Mouse (Mus musculus) neural tube, embryonic 13.5 days (tissue): ENCODE results near the gene C5ar2. TPM values are rescaled to one million over a fixed set of nuclear protein-coding genes. Genes with fewer than 3 reads are reported as not detected.

Source experiments
- ATAC-seq: fragments of 200-750 bp; cut with Nextera tagmentation; 2 replicates; pipeline ENCODE4 v1.8.0; 2017; ENCODE audit warnings: low read depth, mild to moderate bottlenecking, moderate TSS enrichment, moderate library complexity
- H3K27ac ChIP-seq: fragments of 300-500 bp; sonication (generic); replicated peaks from 2 replicates; pipeline ENCODE4 v1.5.1; 2015; ENCODE audit warnings: moderate library complexity, mild to moderate bottlenecking, inconsistent platforms
- H3K27me3 ChIP-seq: fragments of 300-500 bp; sonication (generic); 2 replicates; pipeline ENCODE4 v1.6.1; 2015; ENCODE audit warnings: mild to moderate bottlenecking, inconsistent platforms
- H3K36me3 ChIP-seq: fragments of 300-500 bp; sonication (generic); 2 replicates; pipeline ENCODE4 v1.6.1; 2015; ENCODE audit warnings: mild to moderate bottlenecking, inconsistent platforms
- H3K4me1 ChIP-seq: fragments of 300-500 bp; sonication (generic); replicated peaks from 2 replicates; pipeline ENCODE4 v1.6.1; 2015; ENCODE audit warnings: inconsistent platforms
- H3K4me2 ChIP-seq: fragments of 300-500 bp; sonication (generic); 2 replicates; pipeline ENCODE4 v1.6.1; 2015; ENCODE audit warnings: inconsistent platforms, mild to moderate bottlenecking, moderate library complexity
- H3K4me3 ChIP-seq: fragments of 300-500 bp; sonication (generic); 2 replicates; pipeline ENCODE4 v1.5.1; 2015; ENCODE audit warnings: mild to moderate bottlenecking, inconsistent platforms
- H3K9ac ChIP-seq: fragments of 300-500 bp; sonication (generic); 2 replicates; pipeline ENCODE4 v1.6.1; 2015; ENCODE audit warnings: moderate library complexity, mild to moderate bottlenecking, inconsistent platforms
- H3K9me3 ChIP-seq: fragments of 300-500 bp; sonication (generic); 2 replicates; pipeline ENCODE4 v1.6.1; 2016; ENCODE audit warnings: inconsistent platforms
- WGBS: fragments of 180-500 bp; shearing (Covaris S2); methylation state at CpG from one replicate; pipeline ENCODE4 v1.1.7; 2015; 5-methylcytosine and 5-hydroxymethylcytosine counted together
- polyA plus RNA-seq: library from polyadenylated mRNA; unstranded; fragments of >200 nt; fragmentation: Nextera tagmentation; extraction: Ambion mirVana; gene quantifications from 2 replicates; pipeline ENCODE4 v1.2.1, GENCODE M21; 2015

The C5ar2 gene
- polyA plus RNA-seq, 1 experiment from 2014 or later, result 0.15 TPM

- no peak overlapping the region for H3K9ac ChIP-seq
- H3K9me3 ChIP-seq, result no peaks in the 10 kb centered on the region
- no peak overlapping the region for H3K4me2 ChIP-seq
- H3K4me3 ChIP-seq, result no peak overlapping the region
- H3K36me3 ChIP-seq, result no peaks in the 10 kb centered on the region
- H3K27me3 ChIP-seq, result no peaks in the 10 kb centered on the region
- no peak overlapping the region for H3K27ac ChIP-seq
- no peaks in the 10 kb centered on the region for H3K4me1 ChIP-seq
- no peak for ATAC-seq
- WGBS, result 89% methylated on average over 5 of the region's 5 CpGs
These were observed 6.7 kb upstream of the C5ar2 start for GRCm38 (mm10) chr7:16250687-16251086.

GRCm38 (mm10) chr7:16245958-16246357, 2.0 kb upstream of the C5ar2 start:
- H3K9me3 ChIP-seq, result no peaks in the 10 kb centered on the region
- no peak overlapping the region for H3K27ac ChIP-seq
- no peak overlapping the region for H3K4me3 ChIP-seq
- WGBS, result 45% methylated on average over 2 of the region's 4 CpGs
- no peaks in the 10 kb centered on the region for H3K36me3 ChIP-seq
- no peak for ATAC-seq
- H3K9ac ChIP-seq, result no peak overlapping the region
- no peaks in the 10 kb centered on the region for H3K27me3 ChIP-seq
- no peak overlapping the region for H3K4me2 ChIP-seq
- H3K4me1 ChIP-seq, result no peaks in the 10 kb centered on the region

DNA sequence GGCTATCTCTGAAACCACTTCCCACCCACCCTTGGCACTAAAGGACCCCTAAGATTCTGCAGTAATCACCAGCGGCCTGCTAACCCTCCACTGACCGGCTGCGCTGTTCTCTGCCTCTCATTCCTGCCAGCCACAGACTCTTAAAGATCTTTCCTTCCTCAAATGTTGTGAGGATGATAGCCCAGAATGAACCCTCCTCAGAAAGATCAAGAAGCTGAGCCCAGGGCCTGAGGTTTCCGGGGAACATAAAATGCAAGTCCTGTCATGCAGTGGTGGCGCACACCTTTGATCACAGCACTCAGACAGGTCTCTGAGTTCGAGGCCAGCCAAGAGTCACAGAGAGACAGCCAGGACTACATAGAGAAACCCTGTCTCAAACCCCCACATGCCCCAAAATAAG, 1.8 kb downstream of the C5ar2 start:
- Histone ChIP-seq H3K9me3 (no peaks in the 10 kb centered on the region), H3K4me1 (no peaks in the 10 kb centered on the region), H3K27ac (no peak overlapping the region), H3K4me3 (no peak overlapping the region), H3K27me3 (no peaks in the 10 kb centered on the region), H3K9ac (no peak overlapping the region), H3K4me2 (no peak overlapping the region), H3K36me3 (no peaks in the 10 kb centered on the region)
- ATAC-seq, result no peak
- 91% methylated on average over 6 of the region's 6 CpGs for WGBS

- no peaks in the 10 kb centered on the region for H3K27me3 ChIP-seq
- WGBS, result 60% methylated on average over 11 of the region's 11 CpGs
These were observed 2.2 kb downstream of the C5ar2 start for GRCm38 (mm10) chr7:16241787-16242186.

GRCm38 (mm10) chr7:16240978-16241303, 3.0 kb downstream of the C5ar2 start:
- Histone ChIP-seq H3K27ac (no peak overlapping the region), H3K4me3 (no peak overlapping the region), H3K9me3 (no peaks in the 10 kb centered on the region), H3K4me2 (no peak overlapping the region), H3K36me3 (no peaks in the 10 kb centered on the region), H3K4me1 (no peaks in the 10 kb centered on the region), H3K27me3 (no peaks in the 10 kb centered on the region), H3K9ac (no peak overlapping the region)
- no peak for ATAC-seq
- 94% methylated on average over 1 of the region's 1 CpGs for WGBS

More at GRCm38 (mm10) chr7:16241787-16242186, 2.2 kb downstream of the C5ar2 start:
- no peak for ATAC-seq
- Histone ChIP-seq H3K27ac (no peak overlapping the region), H3K4me3 (no peak overlapping the region), H3K4me1 (no peaks in the 10 kb centered on the region), H3K4me2 (no peak overlapping the region), H3K9me3 (no peaks in the 10 kb centered on the region), H3K36me3 (no peaks in the 10 kb centered on the region), H3K9ac (no peak overlapping the region)

GRCm38 (mm10) chr7:16240281-16240977, 3.5 kb downstream of the C5ar2 start:
- Histone ChIP-seq H3K9ac (no peak overlapping the region), H3K27ac (no peak overlapping the region), H3K36me3 (no peaks in the 10 kb centered on the region), H3K27me3 (no peaks in the 10 kb centered on the region), H3K4me1 (no peaks in the 10 kb centered on the region), H3K4me2 (no peak overlapping the region), H3K9me3 (no peaks in the 10 kb centered on the region), H3K4me3 (no peak overlapping the region)
- ATAC-seq, result no peak
- 85% methylated on average over 7 of the region's 7 CpGs for WGBS

GRCm38 (mm10) chr7:16239554-16239997, 4.4 kb downstream of the C5ar2 start:
- H3K27ac ChIP-seq, result no peak overlapping the region
- H3K36me3 ChIP-seq, result no peaks in the 10 kb centered on the region
- no peaks in the 10 kb centered on the region for H3K27me3 ChIP-seq
- H3K4me1 ChIP-seq, result no peaks in the 10 kb centered on the region
- no peak overlapping the region for H3K9ac ChIP-seq
- no peaks in the 10 kb centered on the region for H3K9me3 ChIP-seq
- ATAC-seq, result no peak
- H3K4me3 ChIP-seq, result no peak overlapping the region
- WGBS, result 53% methylated on average over 9 of the region's 9 CpGs
- H3K4me2 ChIP-seq, result no peak overlapping the region

GRCm38 (mm10) chr7:16229869-16230268, 14.1 kb downstream of the C5ar2 start:
- no peaks in the 10 kb centered on the region for H3K36me3 ChIP-seq
- no peaks in the 10 kb centered on the region for H3K4me1 ChIP-seq
- H3K4me2 ChIP-seq, result no peak overlapping the region
- H3K9ac ChIP-seq, result no peak overlapping the region
- ATAC-seq, result no peak
- no peak overlapping the region for H3K27ac ChIP-seq
- 55% methylated on average over 5 of the region's 5 CpGs for WGBS
- H3K27me3 ChIP-seq, result no peaks in the 10 kb centered on the region
- no peaks in the 10 kb centered on the region for H3K9me3 ChIP-seq
- no peak overlapping the region for H3K4me3 ChIP-seq

- Histone ChIP-seq H3K27ac (peak within 1 kb of the TSS; percentile 78), H3K36me3 (peaks cover 19% of the 10 kb centered on the region), H3K4me3 (peak within 1 kb of the TSS; percentile 58), H3K4me1 (peaks cover 12% of the 10 kb centered on the region), H3K9ac (peak within 1 kb of the TSS; percentile 79), H3K4me2 (peak within 1 kb of the TSS; percentile 86), H3K9me3 (no peaks in the 10 kb centered on the region), H3K27me3 (no peaks in the 10 kb centered on the region)
- 1% methylated on average over 34 of the region's 34 CpGs for WGBS
- ATAC-seq, result peak; percentile 96
These were observed 22.2 kb downstream of the C5ar2 start, which contains the start of gene Dhx34 for GRCm38 (mm10) chr7:16221582-16222272. Gene Dhx34, minus strand, starts transcription at chr7:16222037.

GRCm38 (mm10) chr7:16213986-16214385, 30.0 kb downstream of the C5ar2 start:
- Histone ChIP-seq H3K4me2 (no peak overlapping the region), H3K4me3 (no peak overlapping the region), H3K36me3 (peaks cover 95% of the 10 kb centered on the region), H3K4me1 (no peaks in the 10 kb centered on the region; the same call in 1 of the 2 replicates), H3K27ac (no peak overlapping the region), H3K9ac (no peak overlapping the region), H3K27me3 (no peaks in the 10 kb centered on the region), H3K9me3 (no peaks in the 10 kb centered on the region)
- 93% methylated on average over 9 of the region's 9 CpGs for WGBS
- no peak for ATAC-seq

DNA sequence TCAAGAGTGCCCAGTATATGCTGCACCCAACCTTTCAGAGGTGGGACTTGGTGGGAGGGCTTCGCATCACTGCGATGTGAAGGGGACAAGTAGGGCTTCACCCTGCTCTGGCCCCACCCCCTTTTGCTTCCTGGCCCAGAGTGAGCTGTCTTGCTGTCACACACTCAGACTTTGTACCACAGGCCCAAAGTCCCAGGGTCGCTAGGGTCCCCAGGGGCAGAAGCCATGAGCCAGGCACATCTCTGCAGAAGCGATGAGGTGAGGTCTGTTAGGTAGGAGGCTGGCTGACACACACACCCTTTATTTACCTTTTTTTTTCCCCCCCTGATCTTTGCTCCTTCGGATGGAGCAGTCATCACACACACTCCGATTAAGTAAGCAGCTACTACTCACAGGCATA, 30.8 kb downstream of the C5ar2 start:
- H3K4me2 ChIP-seq, result no peak overlapping the region
- H3K9ac ChIP-seq, result no peak overlapping the region
- no peaks in the 10 kb centered on the region for H3K9me3 ChIP-seq
- 92% methylated on average over 6 of the region's 6 CpGs for WGBS
- H3K27me3 ChIP-seq, result no peaks in the 10 kb centered on the region
- H3K4me3 ChIP-seq, result no peak overlapping the region
- no peak overlapping the region for H3K27ac ChIP-seq
- H3K4me1 ChIP-seq, result no peaks in the 10 kb centered on the region; the same call in 1 of the 2 replicates
- H3K36me3 ChIP-seq, result peaks cover 96% of the 10 kb centered on the region
- no peak for ATAC-seq

DNA sequence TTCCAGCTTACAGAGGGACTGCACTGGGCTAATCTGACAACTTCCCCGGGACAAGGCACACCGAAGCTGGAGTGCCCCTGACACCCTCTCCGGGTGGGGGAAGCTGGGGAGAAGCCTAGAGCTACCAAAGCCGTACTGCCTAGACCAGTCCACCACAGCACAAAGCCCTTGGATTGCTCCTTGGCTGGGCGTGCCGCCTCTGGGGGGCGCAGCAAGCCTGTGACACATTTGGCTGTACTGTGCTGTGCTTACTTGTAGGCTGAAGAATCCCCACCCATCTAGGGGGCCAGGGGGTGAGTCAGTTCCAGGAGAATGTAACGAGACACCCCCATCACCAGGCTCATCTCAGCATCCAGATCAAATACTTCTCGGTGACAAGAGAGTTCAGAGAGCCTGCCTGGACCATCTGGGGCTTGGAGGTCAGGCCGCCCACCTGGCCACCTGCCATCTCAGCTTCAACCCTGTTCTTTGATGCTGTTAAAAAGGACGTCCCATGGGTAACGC, 33.0 kb downstream of the C5ar2 start:
- WGBS, result 79% methylated on average over 12 of the region's 12 CpGs
- no peak overlapping the region for H3K4me2 ChIP-seq
- H3K27ac ChIP-seq, result no peak overlapping the region
- no peak for ATAC-seq
- no peaks in the 10 kb centered on the region for H3K9me3 ChIP-seq
- no peaks in the 10 kb centered on the region for H3K27me3 ChIP-seq
- H3K36me3 ChIP-seq, result peaks cover 93% of the 10 kb centered on the region
- H3K4me3 ChIP-seq, result no peak overlapping the region
- no peak overlapping the region; the same call in 1 of the 2 replicates for H3K9ac ChIP-seq
- no peaks in the 10 kb centered on the region for H3K4me1 ChIP-seq
